Mouse (Mus musculus): ENCODE data around the gene App. TPM values are rescaled to one million over a fixed set of nuclear protein-coding genes. Genes with fewer than 3 reads are reported as not detected.

App gene
- polyA plus RNA-seq, 1 experiment from 2014 or later = 180 TPM

GRCm38 (mm10) chr16:85168821-85169220 lies 4.7 kb downstream of the App start:
- no peak overlapping the region for H3K9ac ChIP-seq
- no peaks in the 10 kb centered on the region for H3K27me3 ChIP-seq
- 21% methylated on average over 5 of the region's 5 CpGs for WGBS

GRCm38 (mm10) chr16:85166205-85166604 lies 7.4 kb downstream of the App start:
- ATAC-seq (ENCODE audit: low FRiP score, low read depth) = no peak
- no peak overlapping the region for H3K4me3 ChIP-seq
- no peak overlapping the region for H3K4me2 ChIP-seq (replicated peaks)
- no peak overlapping the region for H3K9ac ChIP-seq
- no peak overlapping the region for H3K27ac ChIP-seq
- H3K9me3 ChIP-seq = no peaks in the 10 kb centered on the region
- WGBS = 53% methylated on average over 4 of the region's 4 CpGs
- peaks cover 34% of the 10 kb centered on the region for H3K4me1 ChIP-seq
- peaks cover 9% of the 10 kb centered on the region; the same call in 1 of the 2 replicates for H3K36me3 ChIP-seq
- no peaks in the 10 kb centered on the region for H3K27me3 ChIP-seq

More at GRCm38 (mm10) chr16:85168821-85169220, 4.7 kb downstream of the App start:
- Histone ChIP-seq H3K4me2 (replicated peaks) (no peak overlapping the region), H3K9me3 (no peaks in the 10 kb centered on the region), H3K4me1 (peaks cover 35% of the 10 kb centered on the region), H3K27ac (no peak overlapping the region), H3K36me3 (peaks cover 9% of the 10 kb centered on the region; the same call in 1 of the 2 replicates), H3K4me3 (no peak overlapping the region)
- no peak for ATAC-seq (ENCODE audit: low FRiP score, low read depth)

DNA sequence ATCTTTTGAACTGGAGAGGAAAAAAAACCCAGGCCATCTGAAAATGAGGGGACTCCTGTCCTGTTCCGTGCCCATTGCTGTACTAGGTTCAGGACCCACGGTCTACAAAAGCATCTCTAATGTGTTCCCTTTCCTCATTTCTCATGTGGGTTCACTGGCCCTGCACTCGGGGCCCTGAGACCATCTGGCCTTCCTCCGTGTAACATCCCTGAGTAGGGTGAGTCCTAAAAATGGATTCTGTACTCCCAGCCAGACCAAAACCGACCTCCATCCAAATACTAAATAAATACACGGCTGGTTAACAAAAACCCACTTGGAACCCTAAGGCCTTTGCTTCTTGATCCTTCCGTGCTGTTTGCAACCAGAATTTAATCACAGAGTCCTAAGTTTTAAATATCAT lies 7.9 kb downstream of the App start:
- H3K36me3 ChIP-seq = peaks cover 9% of the 10 kb centered on the region; the same call in 1 of the 2 replicates
- H3K4me2 ChIP-seq (replicated peaks) = no peak overlapping the region
- peaks cover 28% of the 10 kb centered on the region for H3K4me1 ChIP-seq
- no peaks in the 10 kb centered on the region for H3K27me3 ChIP-seq
- no peak for ATAC-seq (ENCODE audit: low FRiP score, low read depth)
- 54% methylated on average over 7 of the region's 7 CpGs for WGBS
- H3K27ac ChIP-seq = no peak overlapping the region
- no peak overlapping the region for H3K9ac ChIP-seq
- no peak overlapping the region for H3K4me3 ChIP-seq
- no peaks in the 10 kb centered on the region for H3K9me3 ChIP-seq

DNA sequence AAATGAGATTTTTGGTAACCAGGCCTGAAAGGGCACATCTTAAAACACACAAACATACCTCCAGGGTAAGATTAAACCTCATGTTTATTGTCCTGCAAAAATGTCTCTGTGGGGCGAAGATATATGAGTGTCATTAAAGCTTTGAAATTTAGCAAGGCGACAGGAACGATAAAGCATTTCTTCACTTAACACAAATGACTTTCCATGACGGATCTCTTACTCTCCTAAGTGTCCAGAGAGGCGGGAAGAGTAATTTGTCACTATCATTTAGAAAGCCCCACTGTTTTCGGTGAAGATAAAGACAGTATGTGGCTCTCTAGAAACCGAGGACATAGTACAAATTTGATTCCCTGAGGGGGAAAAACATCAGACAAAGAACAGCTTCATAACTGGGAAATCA lies 8.4 kb downstream of the App start:
- H3K4me3 ChIP-seq = no peak overlapping the region
- no peaks in the 10 kb centered on the region for H3K9me3 ChIP-seq
- H3K4me1 ChIP-seq = peaks cover 28% of the 10 kb centered on the region
- no peaks in the 10 kb centered on the region for H3K27me3 ChIP-seq
- 37% methylated on average over 7 of the region's 7 CpGs for WGBS
- H3K36me3 ChIP-seq = peaks cover 9% of the 10 kb centered on the region; the same call in 1 of the 2 replicates
- no peak overlapping the region for H3K27ac ChIP-seq
- H3K9ac ChIP-seq = no peak overlapping the region
- no peak for ATAC-seq (ENCODE audit: low FRiP score, low read depth)
- no peak overlapping the region for H3K4me2 ChIP-seq (replicated peaks)

DNA sequence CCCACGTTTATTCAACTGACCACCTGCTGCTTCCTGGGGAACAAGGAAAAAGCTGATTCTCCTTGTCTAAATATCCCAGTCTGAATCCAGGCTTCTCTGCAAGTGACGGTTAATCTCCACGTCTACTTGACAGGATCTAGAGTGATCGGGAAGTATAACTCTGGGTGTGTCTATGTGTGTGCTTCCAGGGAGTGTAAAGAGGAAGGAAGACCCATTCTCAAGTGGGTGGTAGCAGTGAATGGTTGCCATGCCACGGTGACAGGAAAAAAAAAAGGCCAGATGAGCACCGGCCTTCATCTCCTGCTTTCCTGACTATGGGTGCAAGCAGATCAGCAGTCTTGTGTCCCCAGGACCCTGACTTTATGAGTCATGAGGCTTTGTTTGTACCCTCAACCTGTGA lies 10.8 kb downstream of the App start:
- H3K27ac ChIP-seq = no peak overlapping the region

GRCm38 (mm10) chr16:85160140-85160539 lies 13.4 kb downstream of the App start:
- ATAC-seq (ENCODE audit: low FRiP score, low read depth) = no peak
- WGBS = 66% methylated on average over 2 of the region's 2 CpGs
- no peak overlapping the region for H3K9ac ChIP-seq

More for the DNA sequence above, 10.8 kb downstream of the App start:
- no peak overlapping the region for H3K4me3 ChIP-seq
- no peak for ATAC-seq (ENCODE audit: low FRiP score, low read depth)
- H3K4me2 ChIP-seq (replicated peaks) = no peak overlapping the region
- no peaks in the 10 kb centered on the region for H3K27me3 ChIP-seq
- peaks cover 27% of the 10 kb centered on the region for H3K4me1 ChIP-seq
- WGBS = 86% methylated on average over 6 of the region's 6 CpGs
- peaks cover 8% of the 10 kb centered on the region; the same call in 1 of the 2 replicates for H3K36me3 ChIP-seq
- no peaks in the 10 kb centered on the region for H3K9me3 ChIP-seq
- H3K9ac ChIP-seq = no peak overlapping the region

DNA sequence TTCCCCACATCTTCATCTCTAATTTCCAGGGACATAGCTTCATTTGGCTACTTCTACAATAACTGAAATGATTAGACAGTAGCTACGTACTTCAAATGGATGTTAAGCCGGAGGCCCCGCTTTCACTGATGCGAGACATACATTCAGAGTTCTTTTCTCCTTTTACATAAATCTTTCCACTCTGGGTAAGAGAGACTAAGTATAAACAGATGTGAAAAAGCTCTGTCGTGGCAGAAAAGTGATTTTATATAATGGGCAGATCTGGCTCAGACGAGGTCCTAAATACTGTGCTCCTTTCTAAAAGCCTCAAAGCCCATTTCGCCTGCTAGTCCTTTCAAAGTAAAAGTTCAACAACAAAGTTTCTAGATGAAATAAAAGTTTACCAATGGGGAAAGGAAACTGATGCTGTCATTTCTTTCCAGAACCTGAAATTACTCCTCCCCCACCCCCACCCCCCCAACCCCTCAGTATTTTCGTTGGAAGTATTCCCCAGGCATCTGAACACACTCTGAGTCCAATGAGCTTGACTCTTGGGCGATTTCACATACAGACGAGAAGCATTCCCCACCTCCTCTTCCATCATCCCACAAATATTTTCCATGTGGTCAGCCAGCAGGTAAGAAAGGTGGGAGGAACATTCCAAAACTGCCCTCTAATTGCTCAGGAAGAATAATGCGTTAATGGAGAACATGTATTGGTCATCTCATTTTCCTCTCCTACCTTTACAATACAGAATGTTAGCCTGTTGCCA lies 15.6 kb downstream of the App start:
- WGBS = 23% methylated on average over 11 of the region's 11 CpGs
- Histone ChIP-seq H3K9ac (no peak overlapping the region), H3K4me3 (no peak overlapping the region), H3K36me3 (no peaks in the 10 kb centered on the region; the same call in 1 of the 2 replicates), H3K4me2 (replicated peaks) (peak overlapping the region; percentile 43), H3K27ac (peak overlapping the region; percentile 73; the same call in 1 of the 2 replicates), H3K9me3 (no peaks in the 10 kb centered on the region), H3K4me1 (peaks cover 40% of the 10 kb centered on the region), H3K27me3 (no peaks in the 10 kb centered on the region)
- peak; percentile 88 for ATAC-seq (ENCODE audit: low FRiP score, low read depth)

More at GRCm38 (mm10) chr16:85160140-85160539, 13.4 kb downstream of the App start:
- Histone ChIP-seq H3K4me1 (peaks cover 34% of the 10 kb centered on the region), H3K4me3 (no peak overlapping the region), H3K27ac (no peak overlapping the region), H3K4me2 (replicated peaks) (no peak overlapping the region), H3K9me3 (no peaks in the 10 kb centered on the region), H3K27me3 (no peaks in the 10 kb centered on the region), H3K36me3 (no peaks in the 10 kb centered on the region; the same call in 1 of the 2 replicates)

DNA sequence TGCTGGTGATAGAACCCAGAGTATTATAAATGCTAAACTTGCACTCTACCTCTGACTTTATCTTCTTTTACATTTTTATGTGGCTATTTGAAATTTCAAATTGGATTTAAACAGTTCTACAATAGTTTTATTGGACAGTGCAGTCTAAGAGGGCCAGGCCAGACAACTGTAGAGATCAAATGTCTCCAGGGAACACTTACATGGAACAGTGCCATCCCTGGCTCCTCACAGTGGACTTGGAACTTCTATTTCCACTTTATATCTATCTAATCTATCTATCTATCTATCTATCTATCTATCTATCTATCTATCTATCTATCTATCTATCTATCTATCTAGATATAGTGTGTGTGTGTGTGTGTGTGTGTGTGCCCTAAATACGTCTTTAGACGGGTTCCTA lies 16.4 kb downstream of the App start:
- ATAC-seq (ENCODE audit: low FRiP score, low read depth) = no peak
- WGBS = 71% methylated on average over 2 of the region's 2 CpGs
- Histone ChIP-seq H3K27me3 (no peaks in the 10 kb centered on the region), H3K9me3 (no peaks in the 10 kb centered on the region), H3K4me3 (no peak overlapping the region), H3K36me3 (no peaks in the 10 kb centered on the region; the same call in 1 of the 2 replicates), H3K4me1 (peaks cover 45% of the 10 kb centered on the region), H3K27ac (peak overlapping the region; percentile 73; the same call in 1 of the 2 replicates), H3K9ac (no peak overlapping the region), H3K4me2 (replicated peaks) (no peak overlapping the region)

DNA sequence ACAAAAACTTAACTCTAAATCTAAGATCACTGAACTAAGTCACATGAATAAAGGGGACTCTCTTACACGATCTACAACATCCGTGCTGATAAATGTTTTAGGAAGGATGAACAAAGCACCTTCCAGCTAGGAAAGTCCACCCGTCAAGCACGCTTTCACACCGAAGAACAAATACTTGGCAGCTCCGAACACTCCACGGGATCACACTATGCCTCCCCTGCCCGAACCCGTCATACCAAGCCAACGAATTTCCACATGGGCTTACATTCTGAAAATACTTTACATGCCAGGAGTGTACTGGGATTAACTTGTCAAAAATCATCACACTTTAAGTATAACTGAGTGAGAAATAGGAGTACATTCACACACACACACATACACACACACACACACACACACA lies 17.7 kb downstream of the App start:
- no peak overlapping the region for H3K4me2 ChIP-seq (replicated peaks)
- H3K27ac ChIP-seq = no peak overlapping the region
- WGBS = 65% methylated on average over 10 of the region's 10 CpGs

GRCm38 (mm10) chr16:85152457-85152856 lies 21.1 kb downstream of the App start:
- Histone ChIP-seq H3K27me3 (no peaks in the 10 kb centered on the region), H3K4me2 (replicated peaks) (no peak overlapping the region), H3K4me3 (no peak overlapping the region), H3K36me3 (no peaks in the 10 kb centered on the region), H3K27ac (no peak overlapping the region), H3K9me3 (no peaks in the 10 kb centered on the region), H3K4me1 (peaks cover 53% of the 10 kb centered on the region), H3K9ac (no peak overlapping the region)
- no peak for ATAC-seq (ENCODE audit: low FRiP score, low read depth)
- WGBS = 86% methylated on average over 8 of the region's 8 CpGs

More for the DNA sequence above, 17.7 kb downstream of the App start:
- Histone ChIP-seq H3K27me3 (no peaks in the 10 kb centered on the region), H3K4me3 (no peak overlapping the region), H3K36me3 (no peaks in the 10 kb centered on the region), H3K9me3 (no peaks in the 10 kb centered on the region), H3K9ac (no peak overlapping the region), H3K4me1 (peaks cover 55% of the 10 kb centered on the region)
- no peak for ATAC-seq (ENCODE audit: low FRiP score, low read depth)

DNA sequence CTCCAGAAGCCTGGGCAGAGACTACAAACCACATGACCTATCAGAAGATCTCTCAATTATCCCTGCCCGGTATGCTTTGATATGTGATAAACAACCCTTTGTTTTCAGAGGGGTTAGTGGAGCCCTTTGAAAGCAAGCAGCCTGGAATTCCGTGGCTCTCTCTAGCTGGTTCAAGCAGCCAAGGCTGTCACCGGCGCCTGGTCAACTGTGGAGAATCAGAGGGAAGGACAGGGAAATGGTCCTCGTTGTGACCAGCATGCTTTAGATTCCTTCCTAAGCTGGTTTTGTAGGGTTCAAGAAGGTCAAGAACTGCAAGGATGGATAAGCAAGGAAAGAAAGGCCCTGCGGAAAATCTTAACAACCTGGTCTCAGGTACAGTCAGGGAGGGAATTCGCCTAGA lies 21.9 kb downstream of the App start:
- H3K4me3 ChIP-seq = no peak overlapping the region
- H3K4me1 ChIP-seq = peaks cover 56% of the 10 kb centered on the region
- WGBS = 21% methylated on average over 7 of the region's 7 CpGs
- no peak overlapping the region for H3K9ac ChIP-seq
- H3K9me3 ChIP-seq = no peaks in the 10 kb centered on the region
- no peaks in the 10 kb centered on the region for H3K36me3 ChIP-seq
- H3K27me3 ChIP-seq = no peaks in the 10 kb centered on the region
- ATAC-seq (ENCODE audit: low FRiP score, low read depth) = no peak
- no peak overlapping the region for H3K27ac ChIP-seq
- H3K4me2 ChIP-seq (replicated peaks) = no peak overlapping the region

GRCm38 (mm10) chr16:85150902-85151301 lies 22.7 kb downstream of the App start:
- WGBS = 10% methylated on average over 9 of the region's 9 CpGs
- Histone ChIP-seq H3K27me3 (no peaks in the 10 kb centered on the region), H3K4me1 (peaks cover 50% of the 10 kb centered on the region), H3K27ac (no peak overlapping the region), H3K4me2 (replicated peaks) (no peak overlapping the region), H3K4me3 (no peak overlapping the region), H3K36me3 (no peaks in the 10 kb centered on the region), H3K9ac (no peak overlapping the region), H3K9me3 (no peaks in the 10 kb centered on the region)
- ATAC-seq (ENCODE audit: low FRiP score, low read depth) = no peak

- Histone ChIP-seq H3K27ac (no peak overlapping the region), H3K36me3 (no peaks in the 10 kb centered on the region), H3K9ac (no peak overlapping the region), H3K27me3 (no peaks in the 10 kb centered on the region), H3K4me2 (replicated peaks) (no peak overlapping the region), H3K9me3 (no peaks in the 10 kb centered on the region), H3K4me1 (peaks cover 49% of the 10 kb centered on the region), H3K4me3 (no peak overlapping the region)
- ATAC-seq (ENCODE audit: low FRiP score, low read depth) = no peak
- 79% methylated on average over 1 of the region's 1 CpGs for WGBS
Observed at GRCm38 (mm10) chr16:85149509-85149871, 24.1 kb downstream of the App start.
